Mouse (Mus musculus): ENCODE data around the gene Kif21b. TPM values are rescaled to one million over a fixed set of nuclear protein-coding genes. Genes with fewer than 3 reads are reported as not detected.

Kif21b gene
- total RNA-seq, 2 experiments from 2014 or later, result 4.4 to 36.0 TPM

DNA sequence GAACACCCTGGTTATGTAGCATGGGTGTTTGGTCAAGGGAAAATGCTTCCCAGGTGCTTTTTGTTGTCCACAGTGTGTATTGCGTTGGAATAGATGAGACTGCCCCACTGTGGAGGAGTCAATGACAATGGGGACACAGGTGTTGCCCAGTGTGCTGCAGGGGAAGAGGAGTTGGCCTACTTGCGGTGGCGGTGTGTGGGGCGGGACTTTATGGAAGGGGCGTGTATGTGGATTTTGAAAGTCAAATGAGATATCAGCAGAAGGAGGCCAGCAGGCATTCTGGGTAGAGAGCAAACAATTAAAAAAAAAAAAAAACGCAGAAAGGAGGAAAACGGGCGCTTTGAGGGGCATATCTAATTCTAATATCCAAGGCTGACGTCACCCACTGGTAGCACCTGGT, 18.5 kb downstream of the Kif21b start:
- ATAC-seq (replicated peaks; ENCODE audit: low FRiP score, poor library complexity, severe bottlenecking), result no peak

DNA sequence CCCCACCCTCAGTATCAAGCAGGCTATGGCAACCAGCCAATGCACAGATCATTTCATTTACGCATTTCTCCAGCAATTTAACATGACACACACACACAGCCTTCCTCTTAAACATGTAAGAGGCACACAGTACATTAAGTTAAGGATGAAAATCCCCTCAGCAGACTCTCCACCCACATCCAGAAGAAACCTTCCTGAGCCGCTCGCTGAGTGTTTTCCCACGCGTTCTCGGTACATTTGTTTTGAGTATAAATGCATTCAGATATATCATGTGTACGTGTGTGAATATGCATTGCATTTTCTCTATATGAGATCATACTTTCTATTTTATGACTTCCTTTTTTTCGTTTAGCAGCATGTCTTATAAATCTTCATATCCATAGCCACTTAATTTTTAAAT, 20.2 kb downstream of the Kif21b start:
- no peak for ATAC-seq (replicated peaks; ENCODE audit: low FRiP score, poor library complexity, severe bottlenecking)

DNA sequence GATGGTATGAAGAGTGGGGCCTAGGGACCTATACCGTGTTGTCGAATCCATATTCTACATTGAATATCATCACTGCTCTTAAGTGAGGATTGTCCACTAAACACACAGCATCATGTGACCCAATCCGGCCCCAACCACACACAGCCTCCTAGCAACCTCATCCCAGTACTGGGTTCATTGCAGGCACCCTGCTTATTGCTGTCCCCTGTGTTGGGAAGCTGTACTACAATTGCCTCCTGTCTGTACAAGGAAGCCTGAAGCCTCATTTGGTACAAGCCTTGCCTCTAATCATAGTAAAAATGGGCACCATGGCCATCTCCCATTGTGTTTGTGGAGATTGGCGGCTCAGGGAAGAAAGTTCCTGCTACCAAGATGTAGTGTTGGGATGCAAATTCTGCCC, 25.1 kb downstream of the Kif21b start:
- no peak for ATAC-seq (replicated peaks; ENCODE audit: low FRiP score, poor library complexity, severe bottlenecking)

GRCm38 (mm10) chr1:136156951-136157350, 25.8 kb downstream of the Kif21b start:
- ATAC-seq (replicated peaks; ENCODE audit: low FRiP score, poor library complexity, severe bottlenecking), result no peak

DNA sequence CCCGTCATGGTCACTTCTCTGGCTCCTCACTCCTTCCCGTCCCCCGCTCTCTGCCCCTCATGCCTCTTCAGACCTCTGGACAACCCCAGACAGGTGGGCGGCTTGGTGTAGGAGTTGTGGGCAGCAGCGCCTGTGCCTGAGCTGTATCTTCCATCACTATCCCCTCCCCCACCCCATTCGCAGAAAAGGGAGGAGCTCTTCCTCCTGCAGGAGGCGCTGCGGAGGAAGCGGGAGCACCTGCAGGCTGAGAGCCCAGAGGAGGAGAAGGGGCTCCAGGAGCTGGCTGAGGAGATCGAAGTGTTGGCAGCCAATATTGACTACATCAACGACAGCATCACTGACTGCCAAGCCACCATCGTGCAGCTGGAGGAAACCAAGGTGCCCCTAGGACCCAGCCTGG, 28.6 kb downstream of the Kif21b start:
- ATAC-seq (replicated peaks; ENCODE audit: low FRiP score, poor library complexity, severe bottlenecking), result no peak

DNA sequence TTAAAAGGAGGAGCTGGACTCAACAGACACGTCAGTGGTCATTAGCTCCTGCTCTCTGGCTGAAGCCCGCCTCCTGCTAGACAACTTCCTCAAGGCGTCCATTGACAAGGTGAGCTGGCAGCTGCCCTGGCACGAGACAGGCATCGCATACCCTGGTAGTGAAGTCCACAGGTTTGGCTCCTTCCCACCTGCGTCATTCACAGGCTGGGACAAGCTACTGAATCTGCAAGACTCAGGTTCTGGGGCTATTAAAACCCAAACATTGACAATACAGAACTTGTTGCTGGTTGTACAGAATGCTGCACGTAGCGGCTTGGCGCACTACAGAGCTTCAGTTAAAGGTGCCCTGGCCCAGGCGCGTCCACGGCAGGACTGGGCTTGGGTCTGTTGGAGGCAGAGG, 29.1 kb downstream of the Kif21b start:
- ATAC-seq (replicated peaks; ENCODE audit: low FRiP score, poor library complexity, severe bottlenecking), result no peak

DNA sequence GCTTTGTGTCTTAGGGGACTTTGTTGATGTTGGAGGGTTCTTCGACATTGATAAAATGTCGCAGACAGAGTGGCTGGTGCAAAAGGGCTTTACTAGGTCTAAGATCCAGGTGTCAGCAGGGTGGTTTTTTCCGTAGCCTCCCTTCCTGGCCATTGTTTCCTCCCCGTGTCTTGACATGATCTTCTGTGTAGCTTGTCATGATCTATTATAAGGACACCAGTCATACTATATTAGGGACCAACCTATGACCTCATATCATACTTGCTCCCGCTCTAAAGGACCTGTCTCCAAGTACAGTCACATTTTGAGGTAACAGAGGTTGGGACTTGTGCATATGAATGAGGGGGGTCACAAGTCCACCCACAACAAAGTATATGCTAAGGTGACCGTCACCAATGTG, 29.7 kb downstream of the Kif21b start:
- no peak for ATAC-seq (replicated peaks; ENCODE audit: low FRiP score, poor library complexity, severe bottlenecking)

DNA sequence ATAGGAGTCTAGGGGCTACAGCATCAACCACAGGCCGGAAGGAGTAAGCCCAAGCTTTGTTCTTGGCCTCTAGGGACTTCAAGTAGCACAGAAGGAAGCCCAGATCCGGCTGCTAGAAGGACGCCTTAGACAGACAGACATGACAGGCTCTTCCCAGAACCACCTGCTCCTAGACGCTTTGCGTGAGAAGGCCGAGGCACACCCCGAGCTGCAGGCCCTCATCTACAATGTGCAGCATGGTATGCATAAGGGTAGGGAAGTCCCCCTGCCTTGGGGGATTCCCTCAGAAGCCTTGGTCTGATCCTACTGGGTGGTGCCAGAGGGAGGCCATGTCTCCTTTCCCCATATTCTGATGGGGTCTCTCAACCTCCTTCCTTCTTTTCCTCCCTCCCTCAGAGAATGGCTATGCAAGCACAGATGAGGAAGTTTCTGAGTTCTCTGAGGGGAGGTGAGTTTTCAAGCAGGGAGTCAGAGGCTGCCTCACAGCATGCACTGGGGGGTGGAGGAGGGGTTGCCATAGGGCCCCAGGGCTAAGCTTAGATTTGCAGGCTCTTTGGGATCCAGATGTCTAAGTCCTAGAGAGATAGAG, 30.2 kb downstream of the Kif21b start:
- ATAC-seq (replicated peaks; ENCODE audit: low FRiP score, poor library complexity, severe bottlenecking), result no peak

DNA sequence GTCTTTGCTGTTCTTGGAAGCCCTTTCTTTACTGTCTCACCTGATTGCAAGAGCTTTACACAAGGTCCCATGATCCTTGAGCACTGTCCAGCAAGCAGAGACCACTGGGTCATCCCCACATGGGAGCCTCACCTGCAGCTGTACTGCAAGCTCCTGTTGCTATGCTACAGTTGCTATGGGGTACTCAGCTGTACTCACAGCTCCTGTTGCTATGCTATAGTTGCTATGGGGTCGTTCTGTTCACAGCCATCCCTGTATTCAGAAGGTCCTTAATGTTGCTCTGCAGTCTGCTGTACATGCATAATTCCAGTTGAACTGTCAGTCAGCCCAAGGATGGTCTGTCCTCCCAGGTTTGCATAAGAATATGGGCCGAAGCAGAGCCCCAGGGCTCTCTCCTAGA, 34.2 kb downstream of the Kif21b start:
- ATAC-seq (replicated peaks; ENCODE audit: low FRiP score, poor library complexity, severe bottlenecking), result no peak

DNA sequence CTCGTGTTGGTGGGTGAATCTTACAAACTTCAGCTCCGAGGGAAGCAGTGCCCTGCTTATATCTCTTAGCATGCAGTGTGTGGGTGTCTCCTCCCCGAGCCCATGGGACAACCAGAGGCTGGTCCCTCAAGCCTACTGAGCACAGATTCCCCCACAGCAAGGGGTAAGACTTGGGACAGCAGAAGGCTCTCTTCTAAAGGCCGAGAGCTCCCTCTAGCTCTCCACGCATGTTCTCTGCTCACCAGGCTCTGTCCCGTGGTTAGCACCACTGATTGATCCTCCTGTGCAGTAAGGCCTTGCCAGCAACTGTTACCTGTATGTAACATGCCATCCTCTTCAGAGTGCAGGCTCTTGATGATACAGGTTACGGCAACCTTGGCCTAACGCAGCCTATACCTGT, 36.5 kb downstream of the Kif21b start:
- ATAC-seq (replicated peaks; ENCODE audit: low FRiP score, poor library complexity, severe bottlenecking), result no peak

DNA sequence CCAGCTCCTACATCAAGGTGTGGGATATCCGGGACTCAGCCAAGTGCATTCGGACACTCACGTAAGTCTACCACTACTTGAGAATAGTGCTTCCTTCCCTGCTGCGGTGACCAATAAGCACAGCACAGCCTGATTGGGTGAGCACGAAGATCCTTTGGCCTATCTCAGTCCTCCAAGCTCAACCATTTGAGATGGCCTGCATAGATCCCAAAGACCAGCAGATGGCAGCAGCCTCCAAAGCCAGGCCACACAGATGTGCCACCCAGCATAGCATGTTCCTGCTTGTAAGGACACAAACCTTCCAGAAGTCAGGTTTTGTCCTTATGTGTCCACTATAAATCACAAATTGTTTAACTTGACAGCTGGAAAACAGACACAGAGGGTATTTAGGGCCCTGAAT, 38.9 kb downstream of the Kif21b start:
- peak; percentile 48; the same call in 1 of the 2 replicates for ATAC-seq (replicated peaks; ENCODE audit: low FRiP score, poor library complexity, severe bottlenecking)

DNA sequence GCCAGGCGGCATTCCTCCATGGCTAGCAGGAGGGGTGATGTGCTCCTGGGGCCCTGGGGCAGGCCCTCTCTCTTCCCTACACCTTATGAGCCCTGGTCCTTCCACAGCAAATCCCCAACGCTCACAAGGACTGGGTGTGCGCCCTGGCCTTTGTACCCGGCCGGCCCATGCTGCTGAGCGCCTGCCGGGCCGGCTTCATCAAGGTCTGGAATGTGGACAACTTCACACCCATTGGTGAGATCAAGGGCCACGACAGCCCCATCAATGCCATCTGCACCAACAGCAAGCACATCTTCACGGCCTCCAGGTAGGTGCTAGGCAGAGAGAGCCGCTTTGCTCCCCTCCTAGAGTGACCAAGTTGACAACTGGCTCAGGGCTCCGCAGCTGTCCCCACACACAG, 41.5 kb downstream of the Kif21b start:
- ATAC-seq (replicated peaks; ENCODE audit: low FRiP score, poor library complexity, severe bottlenecking), result no peak

GRCm38 (mm10) chr1:136174101-136174606, 43.0 kb downstream of the Kif21b start:
- no peak for ATAC-seq (replicated peaks; ENCODE audit: low FRiP score, poor library complexity, severe bottlenecking)

DNA sequence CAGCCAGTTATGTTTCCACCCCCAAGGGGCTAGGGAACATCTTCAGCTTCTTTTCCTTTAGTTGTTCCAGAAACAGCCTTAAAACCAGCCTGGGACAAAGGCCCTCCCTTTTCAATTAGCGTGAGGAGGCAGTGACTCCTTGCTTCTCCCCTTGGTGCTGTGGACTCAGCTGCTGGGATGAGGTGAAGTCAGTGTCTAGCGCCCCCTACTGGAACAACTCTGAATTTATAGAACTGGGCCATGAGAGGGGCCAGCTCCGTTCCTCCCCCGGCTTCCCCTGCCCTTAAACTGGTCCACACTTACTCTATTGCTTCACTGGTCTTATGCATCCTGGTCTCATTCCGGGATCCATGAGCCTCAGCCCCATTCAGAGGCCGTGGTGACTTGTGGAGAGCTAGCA, 44.0 kb downstream of the Kif21b start:
- peak; percentile 56 for ATAC-seq (replicated peaks; ENCODE audit: low FRiP score, poor library complexity, severe bottlenecking)

DNA sequence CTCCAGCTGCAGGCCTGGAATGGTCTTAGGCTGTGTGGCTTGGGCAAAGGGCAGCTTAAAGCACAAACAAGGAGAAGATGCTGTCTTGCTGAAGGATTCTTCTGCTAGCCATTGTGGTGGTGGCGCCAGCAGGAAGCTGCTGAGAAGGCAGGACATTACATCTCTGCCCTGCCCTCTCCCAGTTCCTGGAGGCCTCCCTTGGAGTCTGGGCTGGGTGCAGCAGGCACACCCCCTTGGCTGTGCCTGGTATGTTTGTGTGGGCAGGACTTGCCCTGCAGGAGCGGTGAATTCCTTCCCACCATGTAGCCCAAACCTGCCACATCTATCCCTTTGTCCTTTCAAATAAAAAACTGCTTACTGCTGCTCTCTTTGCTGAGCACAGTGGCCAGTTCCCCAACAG, 45.9 kb downstream of the Kif21b start:
- no peak for ATAC-seq (replicated peaks; ENCODE audit: low FRiP score, poor library complexity, severe bottlenecking)

- no peak for ATAC-seq (replicated peaks; ENCODE audit: low FRiP score, poor library complexity, severe bottlenecking)
These were observed 47.6 kb downstream of the Kif21b start for GRCm38 (mm10) chr1:136178741-136179140.

DNA sequence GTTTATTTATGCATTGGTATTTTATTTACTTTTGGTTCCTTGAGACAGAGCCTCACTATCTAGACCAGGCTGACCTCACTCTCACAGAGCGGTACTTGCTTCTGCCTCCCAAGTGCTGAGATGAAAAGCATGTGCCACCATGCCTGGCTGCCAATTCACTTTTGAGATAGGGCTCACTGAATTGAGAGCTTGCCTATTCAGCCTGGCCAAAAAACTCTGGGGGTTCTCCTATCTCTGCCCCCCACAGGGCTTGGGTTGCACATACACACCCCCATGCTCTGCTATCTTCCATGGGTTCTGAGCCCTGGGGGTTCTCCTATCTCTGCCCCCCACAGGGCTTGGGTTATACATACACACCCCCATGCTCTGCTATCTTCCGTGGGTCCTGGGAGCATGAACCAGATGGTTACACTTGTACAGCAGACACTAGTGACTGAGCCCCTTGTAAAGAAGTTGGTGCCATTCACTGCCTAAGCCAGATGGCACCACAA, 48.4 kb downstream of the Kif21b start:
- peak; percentile 40 for ATAC-seq (replicated peaks; ENCODE audit: low FRiP score, poor library complexity, severe bottlenecking)

DNA sequence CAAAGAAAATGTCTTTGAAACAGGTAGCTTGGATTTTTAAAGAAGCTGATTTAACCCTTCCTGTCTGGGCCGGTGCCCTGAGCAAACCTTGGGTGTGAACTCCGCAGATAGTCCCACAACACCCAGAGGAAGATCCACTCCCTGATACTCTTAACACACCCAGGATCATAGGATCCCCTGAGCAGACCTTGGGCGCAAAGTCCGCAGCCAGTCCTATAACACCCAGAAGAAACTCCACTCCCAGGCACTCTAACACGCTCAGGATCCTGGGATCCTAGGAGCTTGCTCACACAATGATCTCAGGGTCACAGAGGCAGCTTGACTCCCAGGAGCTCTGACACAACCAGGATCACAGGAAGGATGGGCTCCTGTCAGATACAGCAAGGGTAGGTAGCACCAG, 58.8 kb downstream of the Kif21b start:
- ATAC-seq (replicated peaks; ENCODE audit: low FRiP score, poor library complexity, severe bottlenecking), result no peak

GRCm38 (mm10) chr1:136212803-136213202, 81.6 kb downstream of the Kif21b start, which contains the start of gene Mroh3:
Mroh3 (minus strand) TSS chr1:136212828.
- no peak for ATAC-seq (replicated peaks; ENCODE audit: low FRiP score, poor library complexity, severe bottlenecking)

DNA sequence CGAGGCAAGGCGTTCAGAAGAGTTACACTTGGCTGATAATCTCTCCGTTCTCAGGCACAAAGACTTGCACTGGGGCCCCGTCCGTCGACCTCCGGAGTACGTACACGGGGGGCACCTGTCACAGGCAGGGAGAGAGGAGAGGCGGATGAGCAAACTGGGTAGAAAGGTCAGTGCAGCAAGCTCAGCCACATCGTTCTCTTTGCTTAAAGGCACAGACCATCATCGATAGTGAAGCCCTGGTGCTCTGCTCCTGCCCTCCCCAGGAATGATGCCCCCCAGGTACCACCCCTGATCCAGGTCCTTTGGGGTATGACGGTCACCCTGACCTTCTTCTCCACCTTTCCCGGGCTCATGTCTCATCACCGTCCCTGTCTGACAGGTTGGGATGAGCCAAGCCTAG, 83.1 kb downstream of the Kif21b start:
- no peak for ATAC-seq (replicated peaks; ENCODE audit: low FRiP score, poor library complexity, severe bottlenecking)

GRCm38 (mm10) chr1:136220037-136220871, 89.1 kb downstream of the Kif21b start:
- ATAC-seq (replicated peaks; ENCODE audit: low FRiP score, poor library complexity, severe bottlenecking), result no peak
